ENCODE assay signal across 24 mouse cellular contexts in genomic region chr3:41090839-41091238, GRCm38 (mm10).
"Had no signal": no experiment of that assay in that cellular context is flagged by ENCODE, and none has a peak within 500 bp of the region (broad histone marks: within the 10 kb centered on the region; RNA-seq: fewer than 3 reads in every experiment).

No protein-coding gene starts in this region.

- H3K36me3 ChIP-seq: heart, embryonic 13.5 days; heart, embryonic 15.5 days; hindbrain, embryonic 13.5 days; hindbrain, embryonic 15.5 days; limb, embryonic 13.5 days; limb, embryonic 15.5 days had no signal

- H3K4me3 ChIP-seq: gastrocnemius, adult 2 months; heart, adult 2 months; heart, embryonic 13.5 days; heart, embryonic 15.5 days; hindbrain, embryonic 13.5 days; hindbrain, embryonic 15.5 days; layer of hippocampus, adult 2 months; limb, embryonic 13.5 days; limb, embryonic 15.5 days had no signal

- H3K27me3 ChIP-seq: heart, embryonic 13.5 days; heart, embryonic 15.5 days; hindbrain, embryonic 13.5 days; hindbrain, embryonic 15.5 days; limb, embryonic 13.5 days; limb, embryonic 15.5 days had no signal

- ATAC-seq: hindbrain, postnatal 0 days; intestine, embryonic 16.5 days had no signal

- DNase-seq: gastrocnemius, adult 2 months; gastrocnemius, postnatal 10 days; gastrocnemius, postnatal 25 days; heart, adult 11 months; heart, adult 2 months; heart, postnatal 14 days; heart, postnatal 36 days; kidney, adult 11 months; kidney, adult 8-10 months; kidney, postnatal 10 days; kidney, postnatal 25 days; kidney, postnatal 4 days; layer of hippocampus, postnatal 36 days; left cerebral cortex, postnatal 4 days had no signal

- H3K4me1 ChIP-seq: heart, embryonic 13.5 days; heart, embryonic 15.5 days; hindbrain, embryonic 13.5 days; hindbrain, embryonic 15.5 days; limb, embryonic 13.5 days; limb, embryonic 15.5 days had no signal

- H3K9ac ChIP-seq: heart, embryonic 13.5 days; heart, embryonic 15.5 days; hindbrain, embryonic 13.5 days; hindbrain, embryonic 15.5 days; limb, embryonic 13.5 days; limb, embryonic 15.5 days had no signal

- H3K4me2 ChIP-seq: heart, embryonic 11.5 days; heart, embryonic 13.5 days; heart, embryonic 15.5 days; hindbrain, embryonic 13.5 days; hindbrain, embryonic 15.5 days; limb, embryonic 13.5 days; limb, embryonic 15.5 days had no signal

- H3K27ac ChIP-seq: gastrocnemius, adult 2 months; heart, adult 2 months; heart, embryonic 13.5 days; heart, embryonic 15.5 days; hindbrain, embryonic 13.5 days; hindbrain, embryonic 15.5 days; hindbrain, postnatal 0 days; layer of hippocampus, adult 2 months; limb, embryonic 13.5 days; limb, embryonic 15.5 days had no signal

- H3K9me3 ChIP-seq: heart, embryonic 13.5 days; heart, embryonic 15.5 days; hindbrain, embryonic 13.5 days; hindbrain, embryonic 15.5 days; limb, embryonic 13.5 days; limb, embryonic 15.5 days had no signal
